Mouse (Mus musculus) brain, embryonic 14.5 days (tissue): ENCODE measurements around the gene Bpifb5. TPM values are rescaled to one million over a fixed set of nuclear protein-coding genes. Genes with fewer than 3 reads are reported as not detected.
"Not testable (repeated sequence)": the region's sequence is repeated elsewhere in the genome, so short reads cannot be mapped to it uniquely, and the experiment has no call there.

Source experiments
- DNase-seq: peaks from one replicate; pipeline ENCODE4 v3.0.0-alpha.2; 2011; ENCODE audit warnings: low read depth
- CTCF ChIP-seq: fragments of 200-500 bp; IDR thresholded peaks from 2 replicates; pipeline ENCODE4 v1.5.1; 2012; ENCODE audit warnings: inconsistent platforms, mild to moderate bottlenecking, moderate library complexity, borderline replicate concordance; ENCODE audit not compliant: insufficient read depth, insufficient read length; ENCODE audit errors: extremely low read depth
- POLR2A ChIP-seq: fragments of 200-500 bp; IDR thresholded peaks from 2 replicates; pipeline ENCODE4 v1.6.1; 2012; ENCODE audit warnings: mild to moderate bottlenecking, inconsistent platforms, borderline replicate concordance; ENCODE audit not compliant: poor library complexity, insufficient read depth, insufficient read length, severe bottlenecking; ENCODE audit errors: extremely low read depth
- polyA plus RNA-seq: library from polyadenylated mRNA; depleted of rRNA; stranded (reverse); fragments of >200 nt; gene quantifications from 2 replicates; pipeline ENCODE4 v1.2.3, GENCODE M21; 2012; rRNA removed

Bpifb5 gene
- polyA plus RNA-seq, 1 experiment = 0.49 TPM

- DNase-seq = peak; percentile 13
- no peak for TF ChIP-seq POLR2A
- no peak for TF ChIP-seq CTCF
These were observed 20.0 kb downstream of the Bpifb5 start for GRCm38 (mm10) chr2:154243356-154244036.

DNA sequence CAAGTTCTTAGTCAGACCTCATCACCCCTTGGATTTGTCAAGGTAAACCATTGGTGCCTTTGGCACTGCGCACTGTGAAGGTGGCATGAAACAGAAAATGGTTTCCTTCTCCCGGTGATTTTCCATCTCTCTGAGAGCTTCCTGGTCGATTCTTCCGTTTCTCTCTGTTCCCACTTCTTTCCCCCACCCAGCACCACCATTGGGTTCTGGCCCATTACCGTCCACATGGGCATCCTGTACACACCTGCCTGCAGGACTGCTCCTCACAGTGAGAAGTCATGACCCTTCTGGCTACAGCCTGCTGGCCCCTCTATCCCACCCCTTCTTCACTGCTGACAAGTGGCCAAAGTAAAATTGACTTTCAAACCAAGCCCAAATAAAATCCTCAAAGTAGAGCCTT is 21.8 kb downstream of the Bpifb5 start:
- DNase-seq = no peak

DNA sequence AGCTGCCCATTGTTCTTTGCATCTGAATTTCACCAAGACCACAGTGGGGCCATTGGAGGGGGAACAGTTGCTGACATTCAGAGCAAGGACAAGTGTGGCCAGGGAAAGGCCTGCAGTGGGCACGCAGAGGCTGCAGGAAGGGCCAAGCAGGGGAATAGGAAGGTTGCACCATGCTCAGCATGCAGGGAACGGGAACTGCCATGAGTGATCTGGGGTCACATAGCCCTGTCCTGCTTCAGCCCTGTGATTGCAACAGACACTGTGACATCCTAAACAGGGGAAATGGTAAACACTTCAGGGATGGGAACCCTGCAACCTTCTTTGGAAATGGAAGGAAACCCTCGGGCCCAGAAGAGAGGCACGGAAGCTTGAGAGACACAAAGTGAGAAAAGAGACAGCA is 31.7 kb downstream of the Bpifb5 start:
- not testable (repeated sequence) for DNase-seq

More for the DNA sequence above, 21.8 kb downstream of the Bpifb5 start:
- TF ChIP-seq CTCF (no peak), POLR2A (no peak)

DNA sequence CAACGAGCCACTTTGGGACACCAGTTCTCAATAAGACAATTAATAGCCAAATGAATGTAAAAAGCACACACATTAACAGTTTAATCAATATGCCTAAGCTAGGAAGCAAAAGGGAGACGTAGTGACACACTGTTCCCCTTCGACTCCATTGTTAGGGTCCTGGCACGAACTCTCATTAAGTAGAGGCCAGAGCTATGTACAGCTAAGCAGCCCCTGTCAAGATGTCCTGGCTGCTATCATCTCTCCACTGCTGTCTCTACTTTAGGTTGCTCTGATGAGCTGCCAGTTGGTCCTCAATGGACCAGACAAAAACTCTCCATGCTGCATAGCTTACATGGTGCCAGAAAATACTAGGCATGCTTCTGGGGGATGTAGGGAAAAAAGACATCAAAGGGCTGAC is 32.2 kb downstream of the Bpifb5 start:
- no peak for TF ChIP-seq POLR2A
- no peak for TF ChIP-seq CTCF
- no peak for DNase-seq

DNA sequence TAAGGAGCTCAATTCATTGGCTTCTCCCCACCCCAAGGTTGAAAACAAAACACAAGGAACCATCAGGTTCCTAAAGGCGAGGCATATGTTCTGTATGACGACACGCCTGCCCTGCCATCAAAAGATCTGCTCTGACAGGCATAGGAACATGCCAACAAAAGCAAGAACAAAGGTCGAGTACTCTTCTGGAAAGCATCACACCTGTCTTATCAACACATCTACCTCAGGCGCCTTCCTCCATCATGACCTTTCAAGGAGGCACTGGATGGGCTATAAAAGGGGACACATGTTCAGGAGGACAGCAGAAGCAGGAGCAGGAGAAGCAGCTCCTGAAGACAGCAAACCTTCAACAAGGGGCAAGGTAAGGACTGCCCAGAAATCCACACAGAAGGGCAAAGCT is 34.0 kb downstream of the Bpifb5 start, which contains the start of gene Bpifb9a:
Gene Bpifb9a, plus strand, starts transcription at position 301 of the 400 bp plus-strand sequence.
- not testable (repeated sequence) for DNase-seq

- not testable (repeated sequence) for DNase-seq
These were observed 40.9 kb downstream of the Bpifb5 start for GRCm38 (mm10) chr2:154264397-154264796.

Other genes with a start within 250 kb of the Bpifb5 start
- not detected in 2 replicates for gene Bpifa6, start 248.8 kb upstream of the Bpifb5 start, polyA plus RNA-seq
- not detected in 2 replicates for gene Bpifa2, start 215.5 kb upstream of the Bpifb5 start, polyA plus RNA-seq
- gene Bpifa3, start 93.4 kb upstream of the Bpifb5 start, polyA plus RNA-seq = not detected in 2 replicates
- not detected in 2 replicates for gene Bpifa1, start 80.9 kb upstream of the Bpifb5 start, polyA plus RNA-seq
- gene Bpifa5, start 61.1 kb upstream of the Bpifb5 start, polyA plus RNA-seq = not detected in 2 replicates
- gene Bpifb1, start 32.9 kb upstream of the Bpifb5 start, polyA plus RNA-seq = 0.21 and 0.23 TPM in 2 replicates
- not detected in 2 replicates for gene Bpifb9a, start 34.1 kb downstream of the Bpifb5 start, polyA plus RNA-seq
- gene Bpifb9b, start 83.5 kb downstream of the Bpifb5 start, polyA plus RNA-seq = not detected in 2 replicates
- 16.5 and 16.6 TPM in 2 replicates for gene Cdk5rap1, start 149.3 kb downstream of the Bpifb5 start, polyA plus RNA-seq
- gene Snta1, start 184.4 kb downstream of the Bpifb5 start, polyA plus RNA-seq = 9.9 and 11.6 TPM in 2 replicates
- 46.3 and 51.1 TPM in 2 replicates for gene Cbfa2t2, start 212.7 kb downstream of the Bpifb5 start, polyA plus RNA-seq